Mouse (Mus musculus) hindbrain, embryonic 12.5 days (tissue): ENCODE measurements around the gene Cdk2ap2. TPM values are rescaled to one million over a fixed set of nuclear protein-coding genes. Genes with fewer than 3 reads are reported as not detected.
"Not testable (repeated sequence)": the region's sequence is repeated elsewhere in the genome, so short reads cannot be mapped to it uniquely, and the experiment has no call there.

Experiments used
- ATAC-seq: fragments of 200-750 bp; cut with Nextera tagmentation; 2 replicates; pipeline ENCODE4 v1.8.0; 2017; ENCODE audit warnings: moderate TSS enrichment; ENCODE audit not compliant: low FRiP score
- H3K27ac ChIP-seq: fragments of 300-500 bp; sonication (generic); 2 replicates; pipeline ENCODE4 v1.5.1; 2016; ENCODE audit warnings: mild to moderate bottlenecking
- H3K27me3 ChIP-seq: fragments of 300-500 bp; sonication (generic); 2 replicates; pipeline ENCODE4 v1.6.1; 2016; ENCODE audit warnings: mild to moderate bottlenecking
- H3K36me3 ChIP-seq: fragments of 300-500 bp; sonication (generic); 2 replicates; pipeline ENCODE4 v1.6.1; 2016; ENCODE audit warnings: mild to moderate bottlenecking
- H3K4me1 ChIP-seq: fragments of 300-500 bp; sonication (generic); 2 replicates; pipeline ENCODE4 v1.6.1; 2016
- H3K4me2 ChIP-seq: fragments of 300-500 bp; sonication (generic); replicated peaks from 2 replicates; pipeline ENCODE4 v1.6.1; 2016; ENCODE audit warnings: mild to moderate bottlenecking
- H3K4me3 ChIP-seq: fragments of 300-500 bp; sonication (generic); 2 replicates; pipeline ENCODE4 v1.5.1; 2016; ENCODE audit warnings: mild to moderate bottlenecking
- H3K9ac ChIP-seq: fragments of 300-500 bp; sonication (generic); 2 replicates; pipeline ENCODE4 v1.6.1; 2016; ENCODE audit warnings: mild to moderate bottlenecking, moderate library complexity
- H3K9me3 ChIP-seq: fragments of 300-500 bp; sonication (generic); replicated peaks from 2 replicates; pipeline ENCODE4 v1.6.1; 2016; ENCODE audit warnings: mild to moderate bottlenecking
- WGBS: fragments of 180-500 bp; shearing (Covaris S2); methylation state at CpG from one replicate; pipeline ENCODE4 v1.1.7; 2016; 5-methylcytosine and 5-hydroxymethylcytosine counted together
- polyA plus RNA-seq: library from polyadenylated mRNA; unstranded; fragments of >200 nt; fragmentation: Nextera tagmentation; extraction: Ambion mirVana; gene quantifications from 2 replicates; pipeline ENCODE4 v1.2.1, GENCODE M21; 2016

The Cdk2ap2 gene
- polyA plus RNA-seq, 1 experiment from 2014 or later: 76.9 TPM

DNA sequence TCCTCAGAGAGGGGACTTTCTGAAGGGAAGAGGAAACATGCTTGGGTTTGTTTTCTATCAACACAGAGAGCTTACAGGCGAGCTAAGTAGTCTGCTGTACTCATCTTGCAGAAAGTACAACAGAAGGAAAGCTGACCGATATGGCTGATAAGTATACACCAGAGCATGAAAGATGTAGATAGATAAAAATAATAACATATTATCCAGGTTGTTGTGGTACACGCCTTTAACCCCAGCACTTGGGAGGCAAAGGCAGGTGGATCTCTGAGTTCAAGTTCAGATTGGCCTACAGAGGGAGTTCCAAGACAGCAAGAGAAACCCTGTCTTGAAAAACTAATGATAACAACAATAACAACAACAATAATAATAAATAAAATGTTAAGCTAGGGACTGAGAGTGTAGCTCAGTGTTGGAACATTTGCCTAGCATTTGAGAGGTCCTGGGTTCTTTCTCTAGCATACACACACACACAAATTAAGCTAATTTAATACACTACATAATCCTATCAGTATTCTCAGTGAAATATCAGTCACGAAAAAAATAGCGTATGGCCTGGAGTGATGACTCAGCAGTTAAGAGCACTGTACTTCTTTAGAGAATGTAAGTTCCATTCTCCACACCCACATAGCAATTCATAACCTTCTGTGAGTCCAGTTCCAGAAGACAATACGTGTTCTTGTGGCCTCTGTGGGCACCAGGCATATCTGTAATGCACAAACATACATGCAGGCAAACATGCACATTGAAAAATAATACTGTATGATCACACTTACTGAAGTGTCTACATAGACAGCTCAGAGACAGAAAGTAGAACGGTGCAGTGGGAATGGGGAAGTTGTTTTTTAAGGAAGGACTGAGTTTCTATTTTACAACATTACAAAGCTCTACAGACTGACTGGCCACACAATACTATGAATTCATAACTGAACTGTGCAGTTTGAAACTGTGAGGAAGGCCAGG, 25.7 kb downstream of the Cdk2ap2 start:
- ATAC-seq: no peak
- H3K36me3 ChIP-seq: peaks cover 6% of the 10 kb centered on the region
- no peak overlapping the region for H3K9ac ChIP-seq
- H3K27me3 ChIP-seq: no peaks in the 10 kb centered on the region
- no peak overlapping the region for H3K27ac ChIP-seq
- peaks cover 28% of the 10 kb centered on the region for H3K4me1 ChIP-seq
- H3K9me3 ChIP-seq: no peaks in the 10 kb centered on the region
- H3K4me2 ChIP-seq: no peak overlapping the region
- H3K4me3 ChIP-seq: no peak overlapping the region
- 84% methylated on average over 7 of the region's 7 CpGs for WGBS

DNA sequence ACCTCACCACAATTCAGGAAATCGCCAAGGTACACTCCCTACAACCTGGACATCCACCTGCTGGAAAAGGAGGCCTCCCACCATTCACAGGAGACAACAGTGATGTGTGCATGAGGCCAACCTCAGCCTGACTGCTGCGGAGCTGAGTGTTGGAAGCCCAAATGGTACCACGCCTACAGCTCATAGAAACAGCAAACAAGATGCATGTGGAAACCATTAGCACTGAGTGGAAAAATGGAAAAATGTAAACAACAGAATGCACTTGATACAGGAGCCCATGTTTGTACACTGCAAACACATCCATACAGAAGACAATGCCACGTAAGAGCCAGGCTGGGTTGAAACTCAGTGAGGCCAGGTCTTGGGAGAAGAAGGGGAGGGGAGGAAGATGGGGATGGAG, 27.4 kb downstream of the Cdk2ap2 start:
- H3K27ac ChIP-seq: no peak overlapping the region
- ATAC-seq: no peak
- H3K9ac ChIP-seq: no peak overlapping the region
- H3K4me1 ChIP-seq: peaks cover 29% of the 10 kb centered on the region
- no peak overlapping the region for H3K4me3 ChIP-seq
- WGBS: 82% methylated on average over 4 of the region's 4 CpGs
- H3K9me3 ChIP-seq: no peaks in the 10 kb centered on the region
- peaks cover 17% of the 10 kb centered on the region for H3K36me3 ChIP-seq
- no peak overlapping the region for H3K4me2 ChIP-seq
- H3K27me3 ChIP-seq: no peaks in the 10 kb centered on the region

DNA sequence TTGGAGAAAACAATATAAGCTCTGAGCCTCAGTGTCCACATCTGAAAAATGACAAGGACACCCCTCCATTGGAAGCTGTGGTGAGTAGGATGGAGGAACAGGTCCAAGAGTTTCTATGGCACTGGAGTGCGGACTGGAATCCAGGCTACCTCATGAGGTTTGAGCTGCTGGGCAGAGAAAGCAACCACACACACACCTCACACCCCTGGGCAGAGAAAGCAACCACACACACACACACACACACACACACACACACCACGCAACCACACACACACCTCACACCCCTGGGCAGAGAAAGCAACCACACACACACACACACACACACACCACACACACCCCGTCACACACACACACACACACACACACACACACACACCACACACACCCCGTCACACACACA, 28.3 kb downstream of the Cdk2ap2 start:
- H3K4me1 ChIP-seq: peaks cover 25% of the 10 kb centered on the region
- 61% methylated on average over 1 of the region's 4 CpGs for WGBS
- not testable (repeated sequence) for H3K27me3 ChIP-seq, H3K9me3 ChIP-seq, ATAC-seq
- peak overlapping the region; percentile 67 for H3K4me2 ChIP-seq
- H3K9ac ChIP-seq: peak overlapping the region; percentile 76
- H3K4me3 ChIP-seq: peak overlapping the region; percentile 62
- peaks cover 25% of the 10 kb centered on the region for H3K36me3 ChIP-seq
- H3K27ac ChIP-seq: peak overlapping the region; percentile 64; the same call in 1 of the 2 replicates

DNA sequence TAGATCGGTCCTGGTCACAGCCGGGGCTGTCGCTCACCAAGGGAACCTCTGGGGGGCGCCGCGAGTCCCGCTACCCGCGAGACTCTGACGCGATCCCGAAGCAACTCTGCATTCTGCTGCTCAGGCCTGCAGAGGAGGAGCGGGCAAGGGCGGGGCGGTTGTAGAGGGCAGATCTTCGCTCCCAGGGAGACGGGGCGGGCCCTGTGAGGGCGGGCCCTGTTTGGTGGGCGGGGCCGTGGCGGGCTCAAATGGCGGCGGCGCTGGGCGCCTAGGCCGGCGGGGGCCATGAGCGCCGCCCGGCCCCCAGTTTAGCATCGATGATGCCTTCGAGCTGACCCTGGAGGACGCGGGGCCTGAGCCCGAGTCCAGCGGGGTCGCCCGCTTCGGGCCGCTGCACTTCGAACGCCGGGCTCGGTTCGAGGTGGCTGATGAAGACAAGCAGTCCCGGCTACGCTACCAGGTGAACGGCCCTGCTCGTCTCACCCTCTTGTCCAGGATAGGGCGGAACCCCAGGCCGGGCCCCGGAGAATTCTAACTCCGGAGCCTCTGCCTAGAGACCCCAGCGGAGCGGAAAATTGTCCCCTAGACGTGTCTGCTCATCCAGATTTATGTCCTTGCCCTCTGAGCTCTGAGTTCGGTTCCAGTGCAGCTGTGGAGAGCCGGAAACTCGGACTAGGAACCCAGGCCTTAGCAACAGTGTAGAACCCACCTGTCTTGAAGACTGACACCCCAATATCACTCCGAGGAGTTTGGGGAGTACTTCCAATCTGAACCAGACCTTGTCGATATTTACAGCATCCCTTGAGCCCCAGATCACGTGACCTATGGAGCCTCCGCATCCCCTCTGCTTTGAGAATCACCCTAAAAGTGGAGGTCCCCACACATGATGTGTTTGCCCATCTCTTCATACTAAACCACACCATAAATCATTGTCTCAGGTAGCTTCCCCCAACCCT, 29.0 kb downstream of the Cdk2ap2 start, which contains the start of gene Aip:
Gene Aip, minus strand, starts transcription at position 118 of the 956 bp plus-strand sequence.
- peak within 1 kb of the TSS; percentile 76 for H3K9ac ChIP-seq
- peak within 1 kb of the TSS; percentile 62 for H3K4me3 ChIP-seq
- under 1% methylated on average over 58 of the region's 64 CpGs for WGBS
- peaks cover 18% of the 10 kb centered on the region for H3K4me1 ChIP-seq
- H3K4me2 ChIP-seq: peak within 1 kb of the TSS; percentile 67
- ATAC-seq: peak; percentile 93
- H3K36me3 ChIP-seq: peaks cover 30% of the 10 kb centered on the region
- no peaks in the 10 kb centered on the region for H3K9me3 ChIP-seq
- H3K27me3 ChIP-seq: no peaks in the 10 kb centered on the region
- peak within 1 kb of the TSS; percentile 64; the same call in 1 of the 2 replicates for H3K27ac ChIP-seq

DNA sequence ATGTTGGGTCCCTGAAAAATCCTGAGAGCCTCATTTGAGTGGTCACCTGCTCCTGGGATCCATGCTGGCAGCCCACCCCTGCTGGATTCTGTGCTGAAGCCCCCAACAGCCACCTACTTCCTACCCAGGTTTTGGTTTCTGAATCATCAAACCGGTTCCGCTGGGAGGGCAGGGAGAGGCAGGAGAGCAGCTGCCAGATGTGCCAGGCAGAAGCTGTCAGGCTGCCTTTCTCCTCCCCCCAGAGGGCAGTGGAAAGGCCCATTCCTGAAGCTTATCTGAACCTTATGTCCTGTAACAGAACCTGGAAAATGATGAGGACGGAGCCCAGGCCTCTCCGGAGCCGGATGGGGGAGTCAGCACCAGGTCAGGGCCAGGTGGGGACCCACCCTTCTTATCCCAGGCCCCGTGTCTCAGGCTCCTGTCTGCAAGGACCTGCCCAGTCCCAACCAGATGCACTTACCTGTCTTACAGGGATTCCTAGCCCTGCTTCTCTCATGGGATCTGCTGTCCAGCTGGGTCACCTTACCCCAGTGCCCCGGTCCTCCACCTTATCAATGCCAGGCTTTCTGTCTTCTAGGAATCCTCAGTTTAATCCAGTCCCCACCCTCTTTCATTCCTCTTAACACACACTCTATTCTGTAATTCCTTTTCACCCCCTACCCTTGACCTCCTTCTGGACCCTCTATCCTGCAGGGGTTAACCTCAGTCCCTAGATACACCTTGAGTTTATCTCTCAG, 29.9 kb downstream of the Cdk2ap2 start:
- peaks cover 18% of the 10 kb centered on the region for H3K4me1 ChIP-seq
- H3K27me3 ChIP-seq: no peaks in the 10 kb centered on the region
- no peak overlapping the region for H3K27ac ChIP-seq
- WGBS: 74% methylated on average over 7 of the region's 7 CpGs
- peaks cover 39% of the 10 kb centered on the region for H3K36me3 ChIP-seq
- no peak for ATAC-seq
- peak overlapping the region; percentile 76 for H3K9ac ChIP-seq
- H3K4me2 ChIP-seq: peak overlapping the region; percentile 67
- H3K9me3 ChIP-seq: no peaks in the 10 kb centered on the region
- H3K4me3 ChIP-seq: peak overlapping the region; percentile 62

DNA sequence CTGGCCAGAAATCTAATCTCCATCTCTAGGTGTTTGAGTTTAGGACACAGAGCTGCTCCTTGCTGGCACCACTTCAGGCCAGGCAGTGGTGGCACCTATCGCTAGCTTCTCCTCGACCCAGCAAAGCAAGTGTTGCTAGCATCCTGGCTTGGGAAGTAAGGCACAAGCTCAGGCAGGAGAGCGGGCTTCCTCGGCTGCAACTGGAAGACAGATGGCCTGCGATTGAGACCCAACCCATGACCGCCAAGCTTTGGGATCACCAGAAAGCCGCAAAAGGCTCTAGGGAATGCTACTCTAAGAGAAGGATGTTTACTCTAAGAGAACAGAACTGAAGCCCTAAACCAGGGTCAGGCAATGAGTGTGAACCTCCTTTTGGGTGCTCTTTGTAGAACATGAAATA, 32.5 kb downstream of the Cdk2ap2 start:
- WGBS: 95% methylated on average over 7 of the region's 7 CpGs
- no peak for ATAC-seq
- H3K4me3 ChIP-seq: no peak overlapping the region
- H3K36me3 ChIP-seq: peaks cover 54% of the 10 kb centered on the region
- H3K4me2 ChIP-seq: no peak overlapping the region
- H3K9me3 ChIP-seq: no peaks in the 10 kb centered on the region
- H3K9ac ChIP-seq: no peak overlapping the region
- H3K4me1 ChIP-seq: peaks cover 18% of the 10 kb centered on the region
- H3K27me3 ChIP-seq: no peaks in the 10 kb centered on the region
- H3K27ac ChIP-seq: no peak overlapping the region

DNA sequence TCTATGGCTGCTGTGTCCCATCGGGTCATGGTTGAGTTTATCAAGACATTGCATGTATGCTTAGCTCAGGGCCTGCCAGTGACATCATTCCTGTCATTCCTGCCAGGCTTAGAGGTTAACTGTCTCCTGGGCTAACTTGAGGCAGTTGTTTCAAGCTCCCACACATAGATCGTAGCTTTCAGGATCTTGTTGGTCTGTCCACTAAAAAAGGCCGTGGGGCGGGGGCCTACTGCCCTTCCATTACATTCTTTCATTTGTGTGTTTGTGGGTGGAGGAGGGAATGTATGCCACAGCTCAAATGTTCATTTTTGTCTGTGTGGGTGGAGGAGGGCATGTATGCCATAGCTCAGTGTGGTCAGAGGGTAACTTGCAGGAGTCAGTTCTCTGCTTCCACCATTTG, 33.1 kb downstream of the Cdk2ap2 start:
- H3K36me3 ChIP-seq: peaks cover 54% of the 10 kb centered on the region
- no peak overlapping the region for H3K4me2 ChIP-seq
- no peak for ATAC-seq
- no peak overlapping the region for H3K27ac ChIP-seq
- H3K9me3 ChIP-seq: no peaks in the 10 kb centered on the region
- H3K9ac ChIP-seq: no peak overlapping the region
- no peaks in the 10 kb centered on the region for H3K27me3 ChIP-seq
- WGBS: 85% methylated on average over 4 of the region's 4 CpGs
- H3K4me3 ChIP-seq: no peak overlapping the region
- peaks cover 17% of the 10 kb centered on the region for H3K4me1 ChIP-seq

DNA sequence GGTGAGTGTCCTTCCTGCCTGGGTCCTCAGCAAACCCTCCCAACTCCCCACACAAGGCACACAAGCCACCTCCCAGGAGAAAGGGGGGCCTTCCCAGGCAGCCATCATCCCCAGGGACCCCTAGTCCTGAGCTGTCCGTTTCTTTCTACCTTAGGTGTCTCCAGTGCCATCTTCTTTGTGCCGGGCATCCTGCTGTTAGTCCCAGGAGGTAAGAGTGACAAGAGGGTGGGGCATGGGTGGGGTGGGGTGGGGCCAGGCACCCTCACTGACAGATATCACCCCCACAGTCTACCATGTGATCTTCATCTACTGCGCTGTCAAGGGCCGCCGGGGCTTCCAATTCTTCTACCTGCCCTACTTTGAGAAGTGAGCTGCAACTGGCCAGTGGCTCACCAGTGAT, 34.1 kb downstream of the Cdk2ap2 start:
- Histone ChIP-seq H3K4me1 (peaks cover 15% of the 10 kb centered on the region), H3K27me3 (no peaks in the 10 kb centered on the region), H3K4me2 (no peak overlapping the region), H3K27ac (no peak overlapping the region), H3K9me3 (no peaks in the 10 kb centered on the region), H3K36me3 (peaks cover 54% of the 10 kb centered on the region), H3K4me3 (no peak overlapping the region), H3K9ac (no peak overlapping the region)
- ATAC-seq: no peak
- WGBS: 92% methylated on average over 5 of the region's 5 CpGs

DNA sequence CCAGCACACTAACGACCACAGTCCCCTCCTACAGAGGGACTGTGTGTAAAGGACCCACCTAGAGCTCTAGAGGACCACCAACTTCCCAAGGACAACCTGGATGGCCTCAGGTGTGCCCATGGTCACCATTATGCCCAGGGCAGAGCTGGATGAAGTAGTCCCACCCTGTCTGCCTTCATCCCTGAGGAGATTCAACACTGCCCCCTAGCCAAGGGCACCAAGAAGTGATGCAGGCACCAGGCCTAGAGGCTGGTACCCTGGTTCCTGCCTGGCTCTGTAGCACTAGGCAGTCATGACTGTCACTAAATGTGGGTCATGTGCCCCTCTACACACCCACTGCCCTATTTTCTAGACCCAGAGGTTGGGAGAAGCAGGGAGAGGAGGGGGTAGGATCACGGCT, 34.8 kb downstream of the Cdk2ap2 start:
- H3K4me1 ChIP-seq: peaks cover 10% of the 10 kb centered on the region
- 91% methylated on average over 2 of the region's 2 CpGs for WGBS
- no peak for ATAC-seq
- peaks cover 54% of the 10 kb centered on the region for H3K36me3 ChIP-seq
- H3K27ac ChIP-seq: no peak overlapping the region
- H3K9ac ChIP-seq: no peak overlapping the region
- no peak overlapping the region for H3K4me2 ChIP-seq
- no peak overlapping the region for H3K4me3 ChIP-seq
- no peaks in the 10 kb centered on the region for H3K27me3 ChIP-seq
- no peaks in the 10 kb centered on the region for H3K9me3 ChIP-seq

DNA sequence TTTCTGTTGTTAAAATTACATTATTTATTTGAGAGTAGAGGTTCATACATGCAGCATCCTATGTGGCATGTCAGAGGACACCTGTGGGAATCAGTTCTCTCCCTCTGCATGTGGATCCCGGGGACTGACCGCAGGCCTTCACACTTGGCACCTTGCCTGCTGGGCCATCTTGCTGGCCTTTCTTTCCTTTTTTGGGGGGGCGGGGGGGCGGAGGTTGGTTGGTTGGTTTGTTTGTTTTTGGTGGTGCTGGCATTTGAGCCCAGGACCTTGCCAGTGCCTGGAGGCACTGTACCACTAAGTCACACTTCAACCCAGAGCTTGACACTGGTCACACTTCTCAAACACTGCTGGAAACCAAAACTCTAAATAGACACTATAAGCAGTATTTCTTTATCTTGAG, 37.4 kb downstream of the Cdk2ap2 start:
- H3K4me2 ChIP-seq: no peak overlapping the region
- H3K9me3 ChIP-seq: no peaks in the 10 kb centered on the region
- H3K4me3 ChIP-seq: no peak overlapping the region
- ATAC-seq: no peak
- no peaks in the 10 kb centered on the region for H3K4me1 ChIP-seq
- peaks cover 38% of the 10 kb centered on the region for H3K36me3 ChIP-seq
- H3K27me3 ChIP-seq: no peaks in the 10 kb centered on the region
- no peak overlapping the region for H3K9ac ChIP-seq
- WGBS: 85% methylated on average over 4 of the region's 4 CpGs
- no peak overlapping the region for H3K27ac ChIP-seq

DNA sequence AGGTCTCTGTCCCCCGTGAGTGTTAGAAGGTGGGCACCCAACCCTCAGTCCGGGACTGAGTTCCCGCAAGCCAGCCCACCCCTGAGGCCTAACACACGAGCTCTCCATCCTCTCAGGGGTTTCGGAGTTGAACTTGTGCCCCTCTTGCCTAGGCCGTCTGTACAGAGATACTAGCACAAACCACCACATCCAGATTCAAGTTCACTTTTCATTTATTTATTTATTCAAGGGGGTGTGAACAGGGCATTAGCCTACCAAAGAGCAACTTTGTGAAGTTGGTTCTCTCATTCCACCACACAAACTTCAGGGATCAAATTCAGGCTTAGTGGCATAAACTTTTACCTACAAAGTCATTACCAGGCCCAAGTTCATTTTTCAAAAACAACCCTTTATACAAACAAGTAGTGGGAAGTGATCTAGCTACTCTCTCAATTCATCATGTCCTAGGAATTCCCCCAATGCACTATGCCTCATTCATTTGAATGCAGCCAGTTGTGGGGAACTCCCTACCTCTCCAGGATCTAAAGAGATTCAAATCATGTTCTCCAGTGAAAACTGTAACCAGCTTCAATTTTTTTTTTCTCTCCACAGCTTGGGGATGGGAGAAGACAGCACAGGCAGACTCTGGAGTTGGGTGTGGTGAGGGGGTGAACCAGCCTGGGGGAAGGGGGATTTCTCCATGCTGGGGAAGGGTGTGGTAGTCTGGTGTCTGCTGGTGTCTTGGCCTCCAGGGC, 38.4 kb downstream of the Cdk2ap2 start:
- H3K36me3 ChIP-seq: peaks cover 29% of the 10 kb centered on the region
- not testable (repeated sequence) for ATAC-seq, H3K27me3 ChIP-seq, H3K4me1 ChIP-seq, H3K9me3 ChIP-seq, H3K27ac ChIP-seq, H3K4me2 ChIP-seq, H3K9ac ChIP-seq, H3K4me3 ChIP-seq
- WGBS: 82% methylated on average over 6 of the region's 6 CpGs
